Mouse (Mus musculus) brain, embryonic 14.5 days (tissue): Measurements from ENCODE around the gene Card19.

Experiments
- CTCF ChIP-seq: fragments of 200-500 bp; IDR thresholded peaks from 2 replicates; pipeline ENCODE4 v1.5.1; 2012; ENCODE audit warnings: inconsistent platforms, mild to moderate bottlenecking, moderate library complexity, borderline replicate concordance; ENCODE audit not compliant: insufficient read depth, insufficient read length; ENCODE audit errors: extremely low read depth
- POLR2A ChIP-seq: fragments of 200-500 bp; IDR thresholded peaks from 2 replicates; pipeline ENCODE4 v1.6.1; 2012; ENCODE audit warnings: mild to moderate bottlenecking, inconsistent platforms, borderline replicate concordance; ENCODE audit not compliant: poor library complexity, insufficient read depth, insufficient read length, severe bottlenecking; ENCODE audit errors: extremely low read depth

- TF ChIP-seq CTCF (no peak), POLR2A (no peak)
Measured at GRCm38 (mm10) chr13:49216808-49217561, 1.1 kb upstream of the Card19 start.
